Mouse (Mus musculus): ENCODE data around the gene Tceal1.
"Not testable (repeated sequence)": the region's sequence is repeated elsewhere in the genome, so short reads cannot be mapped to it uniquely, and the experiment has no call there.

Tceal1 gene

GRCm38 (mm10) chrX:136707446-136708167, at the start of gene Tceal1:
Gene Tceal1, plus strand, starts transcription at chrX:136707982.
- in situ Hi-C loops (cut with MboI, MseI), result no loop called here

- in situ Hi-C loops (cut with MboI, MseI), result no loop called here
These were observed 41.5 kb upstream of the Tceal1 start for GRCm38 (mm10) chrX:136666281-136666706.

- in situ Hi-C loops (cut with MboI, MseI), result not testable (repeated sequence)
These were observed 40.9 kb upstream of the Tceal1 start for GRCm38 (mm10) chrX:136666762-136667464.

GRCm38 (mm10) chrX:136668794-136669193, 39.0 kb upstream of the Tceal1 start:
- in situ Hi-C loops (cut with MboI, MseI), result no loop called here

GRCm38 (mm10) chrX:136680989-136681388, 26.8 kb upstream of the Tceal1 start:
- in situ Hi-C loops (cut with MboI, MseI), result no loop called here

- in situ Hi-C loops (cut with MboI, MseI), result not testable (repeated sequence)
These were observed 16.0 kb upstream of the Tceal1 start for GRCm38 (mm10) chrX:136691606-136692293.

GRCm38 (mm10) chrX:136692294-136692675, 15.5 kb upstream of the Tceal1 start:
- in situ Hi-C loops (cut with MboI, MseI), result no loop called here

- in situ Hi-C loops (cut with MboI, MseI), result no loop called here
These were observed 14.6 kb upstream of the Tceal1 start for GRCm38 (mm10) chrX:136693196-136693595.

- in situ Hi-C loops (cut with MboI, MseI), result no loop called here
These were observed 443 bp downstream of the Tceal1 start for GRCm38 (mm10) chrX:136708168-136708681.

GRCm38 (mm10) chrX:136708782-136709181, 1.0 kb downstream of the Tceal1 start:
- in situ Hi-C loops (cut with MboI, MseI), result no loop called here

GRCm38 (mm10) chrX:136714742-136715474, 7.1 kb downstream of the Tceal1 start:
- in situ Hi-C loops (cut with MboI, MseI), result not testable (repeated sequence)

GRCm38 (mm10) chrX:136732016-136732415, 24.2 kb downstream of the Tceal1 start:
- in situ Hi-C loops (cut with MboI, MseI), result no loop called here

- in situ Hi-C loops (cut with MboI, MseI), result no loop called here
These were observed 32.5 kb downstream of the Tceal1 start for GRCm38 (mm10) chrX:136740087-136740790.

GRCm38 (mm10) chrX:136740791-136741650, 33.2 kb downstream of the Tceal1 start:
- in situ Hi-C loops (cut with MboI, MseI), result no loop called here

GRCm38 (mm10) chrX:136741651-136742201, 33.9 kb downstream of the Tceal1 start:
- in situ Hi-C loops (cut with MboI, MseI), result no loop called here

GRCm38 (mm10) chrX:136742241-136742640, 34.5 kb downstream of the Tceal1 start:
- in situ Hi-C loops (cut with MboI, MseI), result no loop called here

- in situ Hi-C loops (cut with MboI, MseI), result no loop called here
These were observed 34.9 kb downstream of the Tceal1 start for GRCm38 (mm10) chrX:136742661-136743103.

GRCm38 (mm10) chrX:136743459-136743858, 35.7 kb downstream of the Tceal1 start, which contains the start of gene Morf4l2:
Gene Morf4l2, minus strand, starts transcription at chrX:136743690.
- in situ Hi-C loops (cut with MboI, MseI), result no loop called here

GRCm38 (mm10) chrX:136744663-136745062, 36.9 kb downstream of the Tceal1 start:
- in situ Hi-C loops (cut with MboI, MseI), result no loop called here
